Mouse (Mus musculus) lung, postnatal 0 days (tissue): ENCODE data around the gene Gm39653. TPM values are rescaled to one million over a fixed set of nuclear protein-coding genes. Genes with fewer than 3 reads are reported as not detected.
A peak's percentile ranks its signal among the peaks of the same experiment; 100 is the strongest.

Experiments
- ATAC-seq: fragments of 200-750 bp; cut with Nextera tagmentation; 2 replicates; pipeline ENCODE4 v1.8.0; 2017; ENCODE audit warnings: moderate library complexity
- DNase-seq: peaks from one replicate; pipeline ENCODE4 v3.0.0-alpha.2; 2016; ENCODE audit warnings: low spot score
- H3K27ac ChIP-seq: fragments of 300-500 bp; sonication (generic); 2 replicates; pipeline ENCODE4 v1.5.1; 2014; ENCODE audit warnings: antibody characterized with exemption, mild to moderate bottlenecking, low read length, mixed read lengths
- H3K27me3 ChIP-seq: fragments of 300-500 bp; sonication (generic); replicated peaks from 2 replicates; pipeline ENCODE4 v1.6.1; 2014; ENCODE audit warnings: low read length, mixed read lengths; ENCODE audit not compliant: insufficient read depth
- H3K36me3 ChIP-seq: fragments of 300-500 bp; sonication (generic); 2 replicates; pipeline ENCODE4 v1.6.1; 2014; ENCODE audit warnings: low read length, mixed read lengths; ENCODE audit not compliant: insufficient read depth
- H3K4me1 ChIP-seq: fragments of 300-500 bp; sonication (generic); 2 replicates; pipeline ENCODE4 v1.6.1; 2014; ENCODE audit warnings: antibody characterized with exemption, low read depth, low read length, mixed read lengths; ENCODE audit not compliant: insufficient read depth
- H3K4me2 ChIP-seq: fragments of 300-500 bp; sonication (generic); replicated peaks from 2 replicates; pipeline ENCODE4 v1.6.1; 2014; ENCODE audit warnings: low read depth, mild to moderate bottlenecking, low read length, moderate library complexity, mixed read lengths
- H3K4me3 ChIP-seq: fragments of 300-500 bp; sonication (generic); 2 replicates; pipeline ENCODE4 v1.5.1; 2014; ENCODE audit warnings: low read depth, low read length
- H3K9ac ChIP-seq: fragments of 300-500 bp; sonication (generic); replicated peaks from 2 replicates; pipeline ENCODE4 v1.6.1; 2014; ENCODE audit warnings: low read depth, mild to moderate bottlenecking
- H3K9me3 ChIP-seq: fragments of 300-500 bp; sonication (generic); 2 replicates; pipeline ENCODE4 v1.6.1; 2016; ENCODE audit warnings: low read length, mixed read lengths
- CTCF ChIP-seq: IDR thresholded peaks from 2 replicates; pipeline ENCODE4 v1.5.1; 2016; ENCODE audit warnings: antibody characterized with exemption, mild to moderate bottlenecking
- EP300 ChIP-seq: IDR thresholded peaks from 2 replicates; pipeline ENCODE4 v1.6.1; 2016; ENCODE audit warnings: antibody characterized with exemption, mild to moderate bottlenecking, control low read depth
- WGBS: fragments of 180-500 bp; shearing (Covaris S2); extraction: QIAGEN DNeasy Blood & Tissue Kit; methylation state at CpG from one replicate; pipeline ENCODE4 v1.1.7; 2014; 5-methylcytosine and 5-hydroxymethylcytosine counted together
- polyA plus RNA-seq: library from polyadenylated mRNA; unstranded; fragments of >200 nt; fragmentation: Nextera tagmentation; extraction: Ambion mirVana; gene quantifications from 2 replicates; pipeline ENCODE4 v1.2.1, GENCODE M21; 2015

Gm39653 gene
- polyA plus RNA-seq, 1 experiment from 2014 or later: not detected

DNA sequence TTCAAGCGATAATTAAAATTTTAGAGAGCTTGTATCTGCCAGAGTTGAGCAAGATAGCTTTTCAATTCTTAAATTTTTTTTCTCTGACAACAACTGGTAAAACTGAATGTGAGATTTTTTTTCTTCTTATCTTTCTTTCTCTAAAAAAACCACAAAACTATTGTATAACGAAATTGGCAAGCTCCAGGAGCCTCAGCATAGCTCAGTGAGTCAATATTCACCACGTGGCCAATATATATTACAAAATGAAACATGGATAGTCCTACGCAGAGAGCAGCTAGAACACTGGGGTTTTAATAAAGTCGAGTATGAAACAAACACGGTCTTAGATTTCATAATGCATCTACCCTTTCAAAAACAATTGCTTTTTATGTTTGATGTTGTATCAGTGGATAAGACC lies 24.2 kb downstream of the Gm39653 start:
- Histone ChIP-seq H3K4me3 (no peak overlapping the region), H3K27me3 (no peaks in the 10 kb centered on the region), H3K27ac (no peak overlapping the region), H3K9ac (no peak overlapping the region), H3K9me3 (no peaks in the 10 kb centered on the region), H3K36me3 (no peaks in the 10 kb centered on the region), H3K4me2 (no peak overlapping the region), H3K4me1 (no peaks in the 10 kb centered on the region)
- ATAC-seq (no peak), DNase-seq (no peak)
- TF ChIP-seq EP300: no peak
- TF ChIP-seq CTCF: no peak
- 64% methylated on average over 6 of the region's 6 CpGs for WGBS

DNA sequence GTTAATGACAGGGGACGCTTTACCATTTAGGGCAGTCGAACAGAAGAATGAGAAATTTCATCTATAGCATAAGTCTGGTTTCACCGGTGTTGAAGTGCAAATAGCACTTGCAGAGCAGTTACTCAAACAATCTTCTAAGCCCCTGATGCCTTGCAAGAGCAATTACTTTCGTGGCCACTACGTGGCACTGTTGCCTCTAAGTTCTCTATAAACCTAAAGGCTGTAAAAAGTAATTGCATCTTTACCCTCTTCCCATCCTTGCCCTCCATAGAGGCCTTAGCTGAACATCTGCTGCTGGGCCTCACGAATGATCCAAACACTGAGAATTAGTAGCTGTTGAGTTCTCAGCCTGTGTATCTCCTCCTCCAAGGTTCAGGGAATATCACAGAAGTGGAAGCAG lies 42.2 kb downstream of the Gm39653 start:
- Histone ChIP-seq H3K27ac (no peak overlapping the region), H3K9me3 (no peaks in the 10 kb centered on the region)
- 9% methylated on average over 6 of the region's 6 CpGs for WGBS

DNA sequence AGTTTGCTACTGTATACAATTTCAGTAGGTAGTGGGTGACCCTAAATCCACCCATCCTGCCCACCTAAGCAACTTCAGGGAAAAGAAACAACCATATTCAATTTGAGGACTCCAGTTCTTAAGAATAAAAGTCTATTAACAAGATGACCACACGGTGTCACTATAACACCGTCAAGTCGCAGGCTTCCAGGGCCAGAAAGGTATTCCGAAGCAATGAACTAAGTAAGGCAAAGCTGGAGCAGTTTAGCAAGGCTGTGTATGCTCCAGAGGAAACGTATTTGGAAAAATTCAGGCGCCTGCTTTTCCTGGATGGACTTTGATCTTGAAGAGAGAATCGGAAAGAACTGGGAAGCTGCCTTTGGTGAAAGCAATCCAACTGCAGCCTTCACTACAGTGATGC lies 43.8 kb downstream of the Gm39653 start:
- Histone ChIP-seq H3K9me3 (no peaks in the 10 kb centered on the region), H3K27me3 (no peaks in the 10 kb centered on the region), H3K9ac (no peak overlapping the region), H3K4me2 (no peak overlapping the region), H3K4me1 (no peaks in the 10 kb centered on the region), H3K36me3 (no peaks in the 10 kb centered on the region), H3K27ac (no peak overlapping the region), H3K4me3 (no peak overlapping the region)
- no peak for TF ChIP-seq EP300
- TF ChIP-seq CTCF: peak; percentile 84
- no peak for ATAC-seq
- 4% methylated on average over 7 of the region's 7 CpGs for WGBS
- peak; percentile 76 for DNase-seq

More for the DNA sequence above, 42.2 kb downstream of the Gm39653 start:
- H3K9ac ChIP-seq: no peak overlapping the region
- H3K36me3 ChIP-seq: no peaks in the 10 kb centered on the region
- no peak overlapping the region for H3K4me3 ChIP-seq
- H3K4me1 ChIP-seq: no peaks in the 10 kb centered on the region
- H3K27me3 ChIP-seq: no peaks in the 10 kb centered on the region
- H3K4me2 ChIP-seq: no peak overlapping the region
- peak; percentile 79 for TF ChIP-seq CTCF
- no peak for TF ChIP-seq EP300
- ATAC-seq (no peak), DNase-seq (peak; percentile 69)

DNA sequence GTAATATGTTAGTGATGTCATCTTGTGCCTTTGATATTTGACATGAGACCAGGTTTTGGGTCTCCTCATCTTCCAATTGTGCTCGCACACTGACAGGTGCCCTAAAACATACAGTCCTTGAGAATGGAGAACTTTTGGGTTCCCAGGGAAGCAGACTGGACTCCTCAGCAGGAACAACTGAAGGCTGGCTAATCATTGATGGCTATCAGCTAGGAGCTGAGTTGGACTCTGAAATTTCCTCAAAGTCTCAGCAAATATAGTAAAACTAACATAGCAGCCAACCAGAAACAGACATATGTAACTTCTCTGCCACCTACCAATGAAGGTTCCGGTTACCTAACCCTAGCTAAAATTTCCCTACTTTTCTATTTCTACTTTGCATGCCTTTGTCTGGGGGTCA lies 50.3 kb downstream of the Gm39653 start:
- no peaks in the 10 kb centered on the region for H3K9me3 ChIP-seq
- TF ChIP-seq CTCF (no peak), EP300 (no peak)
- H3K4me3 ChIP-seq: no peak overlapping the region
- H3K4me2 ChIP-seq: no peak overlapping the region
- no peaks in the 10 kb centered on the region for H3K36me3 ChIP-seq
- H3K27me3 ChIP-seq: no peaks in the 10 kb centered on the region
- no peak for DNase-seq
- 85% methylated on average over 2 of the region's 2 CpGs for WGBS
- no peak overlapping the region for H3K27ac ChIP-seq
- no peaks in the 10 kb centered on the region for H3K4me1 ChIP-seq
- ATAC-seq: no peak
- H3K9ac ChIP-seq: no peak overlapping the region

DNA sequence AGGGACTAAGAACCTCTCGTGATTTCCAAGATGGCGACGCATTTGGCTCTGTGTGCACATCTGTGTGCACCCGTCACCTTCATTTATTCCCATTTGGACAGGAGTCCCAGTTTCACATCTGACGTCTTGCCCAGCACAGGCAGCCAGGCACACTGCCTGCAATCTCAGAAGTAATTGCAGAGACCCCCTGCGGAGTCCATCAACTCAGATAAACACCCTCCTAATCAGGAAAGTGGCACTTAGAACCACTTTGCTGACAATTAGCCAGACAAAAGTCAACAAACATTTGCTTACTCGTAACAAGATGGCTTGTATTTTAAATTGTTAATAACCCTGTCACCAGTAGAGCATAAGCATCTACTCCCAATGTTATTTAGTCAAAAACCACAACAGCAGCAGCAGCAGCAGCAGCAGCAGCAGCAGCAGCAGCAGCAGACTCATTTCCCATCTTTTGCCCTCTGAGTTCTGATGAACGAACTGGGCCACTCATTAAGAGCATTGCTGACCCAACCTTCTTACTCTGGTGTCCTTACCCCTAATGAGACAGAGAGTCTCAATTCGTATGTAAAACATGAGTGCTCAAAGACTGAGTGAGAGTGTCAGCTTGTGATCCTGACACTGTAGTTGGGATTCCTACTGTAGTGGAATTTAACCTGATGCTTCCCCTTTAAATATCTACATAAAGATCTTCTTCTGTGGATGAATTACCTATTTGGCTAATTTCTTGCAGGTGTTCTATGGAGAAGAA lies 51.6 kb downstream of the Gm39653 start:
- no peak overlapping the region for H3K4me2 ChIP-seq
- ATAC-seq: no peak
- DNase-seq: no peak
- TF ChIP-seq CTCF: no peak
- no peak for TF ChIP-seq EP300
- H3K27me3 ChIP-seq: no peaks in the 10 kb centered on the region
- no peak overlapping the region for H3K4me3 ChIP-seq
- no peaks in the 10 kb centered on the region for H3K4me1 ChIP-seq
- no peak overlapping the region for H3K27ac ChIP-seq
- no peaks in the 10 kb centered on the region for H3K36me3 ChIP-seq
- 42% methylated on average over 9 of the region's 9 CpGs for WGBS
- H3K9ac ChIP-seq: no peak overlapping the region
- no peaks in the 10 kb centered on the region for H3K9me3 ChIP-seq

DNA sequence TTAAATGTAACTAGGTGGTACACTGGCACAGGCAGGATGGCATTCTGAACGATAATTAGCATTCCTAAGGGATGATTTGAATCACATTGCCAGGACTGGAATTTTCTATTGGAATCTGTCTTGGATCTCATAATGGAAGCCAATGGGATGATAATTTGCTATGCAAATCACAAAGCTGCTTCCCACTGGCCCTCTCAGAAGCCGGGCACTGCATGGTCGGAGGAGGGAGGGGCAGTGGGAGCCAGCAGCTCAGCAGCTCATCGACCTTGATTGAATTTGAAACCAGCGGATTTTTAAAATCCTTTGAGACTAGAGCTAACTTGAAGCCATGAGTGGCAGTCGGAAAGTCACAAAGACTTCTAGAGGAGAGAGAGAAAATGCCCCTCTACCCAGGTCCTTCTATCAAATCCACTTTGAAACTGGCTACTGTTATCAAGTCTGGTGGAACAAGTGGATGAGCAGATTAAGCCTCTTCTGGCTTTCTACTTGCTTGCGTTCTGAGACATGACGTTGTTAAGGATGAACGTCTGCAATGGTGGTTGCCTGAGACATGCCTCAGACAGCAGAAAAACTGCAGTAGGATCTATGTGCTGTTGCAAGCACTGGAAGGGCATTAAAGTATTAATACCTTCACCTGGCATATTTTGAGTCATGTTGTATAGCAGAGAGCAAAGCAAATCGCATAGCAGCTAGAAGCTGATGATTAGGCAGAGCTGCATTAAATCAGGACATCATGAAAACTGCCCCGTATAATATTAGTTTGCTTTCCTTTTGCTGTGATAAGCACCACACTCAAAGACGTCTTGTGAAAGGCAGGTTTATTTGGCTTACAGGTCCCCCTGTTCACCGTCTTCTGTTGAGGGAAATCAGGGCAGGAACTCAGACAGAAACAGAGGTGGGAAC lies 52.4 kb downstream of the Gm39653 start:
- no peaks in the 10 kb centered on the region for H3K27me3 ChIP-seq
- WGBS: 25% methylated on average over 13 of the region's 13 CpGs
- no peak overlapping the region for H3K27ac ChIP-seq
- no peak for ATAC-seq
- DNase-seq: no peak
- H3K36me3 ChIP-seq: no peaks in the 10 kb centered on the region
- H3K4me2 ChIP-seq: no peak overlapping the region
- H3K9ac ChIP-seq: no peak overlapping the region
- H3K4me1 ChIP-seq: no peaks in the 10 kb centered on the region
- H3K9me3 ChIP-seq: no peaks in the 10 kb centered on the region
- H3K4me3 ChIP-seq: no peak overlapping the region
- TF ChIP-seq EP300: no peak
